Mouse (Mus musculus) stomach, postnatal 0 days (tissue): ENCODE measurements around the gene Prkacb. TPM values are rescaled to one million over a fixed set of nuclear protein-coding genes. Genes with fewer than 3 reads are reported as not detected.

Experiments
- ATAC-seq: fragments of 200-750 bp; cut with Nextera tagmentation; 2 replicates; pipeline ENCODE4 v1.8.0; 2017; ENCODE audit not compliant: low FRiP score, low TSS enrichment
- DNase-seq: peaks from one replicate; pipeline ENCODE4 v3.0.0-alpha.2; 2016; ENCODE audit warnings: low spot score
- H3K27ac ChIP-seq: fragments of 300-500 bp; sonication (generic); replicated peaks from 2 replicates; pipeline ENCODE4 v1.5.1; 2014; ENCODE audit warnings: mild to moderate bottlenecking, control low read depth
- H3K27me3 ChIP-seq: fragments of 300-500 bp; sonication (generic); 2 replicates; pipeline ENCODE4 v1.6.1; 2014; ENCODE audit warnings: low read length; ENCODE audit not compliant: control insufficient read depth, insufficient read depth
- H3K36me3 ChIP-seq: fragments of 300-500 bp; sonication (generic); 2 replicates; pipeline ENCODE4 v1.6.1; 2014; ENCODE audit warnings: low read length, mixed read lengths; ENCODE audit not compliant: control insufficient read depth, insufficient read depth
- H3K4me1 ChIP-seq: fragments of 300-500 bp; sonication (generic); replicated peaks from 2 replicates; pipeline ENCODE4 v1.6.1; 2014; ENCODE audit warnings: antibody characterized with exemption; ENCODE audit not compliant: control insufficient read depth, insufficient read depth
- H3K4me2 ChIP-seq: fragments of 300-500 bp; sonication (generic); replicated peaks from 2 replicates; pipeline ENCODE4 v1.6.1; 2014; ENCODE audit warnings: low read depth, mild to moderate bottlenecking, control low read depth, moderate library complexity
- H3K4me3 ChIP-seq: fragments of 300-500 bp; sonication (generic); 2 replicates; pipeline ENCODE4 v1.5.1; 2014; ENCODE audit warnings: low read depth, low read length, control low read depth
- H3K9ac ChIP-seq: fragments of 300-500 bp; sonication (generic); 2 replicates; pipeline ENCODE4 v1.6.1; 2014; ENCODE audit warnings: mild to moderate bottlenecking, low read length, control low read depth, mixed read lengths
- H3K9me3 ChIP-seq: fragments of 300-500 bp; sonication (generic); 2 replicates; pipeline ENCODE4 v1.6.1; 2016; ENCODE audit warnings: low read length; ENCODE audit not compliant: control insufficient read depth
- CTCF ChIP-seq: IDR thresholded peaks from 2 replicates; pipeline ENCODE4 v1.5.1; 2016; ENCODE audit warnings: antibody characterized with exemption, low read depth, mild to moderate bottlenecking, moderate library complexity
- EP300 ChIP-seq: optimal IDR thresholded peaks from 2 replicates; pipeline ENCODE3; 2016; ENCODE audit warnings: antibody characterized with exemption
- WGBS: fragments of 180-500 bp; shearing (Covaris S2); extraction: QIAGEN DNeasy Blood & Tissue Kit; methylation state at CpG from one replicate; pipeline ENCODE4 v1.1.7; 2014; 5-methylcytosine and 5-hydroxymethylcytosine counted together
- polyA plus RNA-seq: library from polyadenylated mRNA; unstranded; fragments of >200 nt; fragmentation: Nextera tagmentation; extraction: Ambion mirVana; gene quantifications from 2 replicates; pipeline ENCODE4 v1.2.1, GENCODE M21; 2015

The Prkacb gene
- polyA plus RNA-seq, 1 experiment from 2014 or later, result 27.8 TPM

DNA sequence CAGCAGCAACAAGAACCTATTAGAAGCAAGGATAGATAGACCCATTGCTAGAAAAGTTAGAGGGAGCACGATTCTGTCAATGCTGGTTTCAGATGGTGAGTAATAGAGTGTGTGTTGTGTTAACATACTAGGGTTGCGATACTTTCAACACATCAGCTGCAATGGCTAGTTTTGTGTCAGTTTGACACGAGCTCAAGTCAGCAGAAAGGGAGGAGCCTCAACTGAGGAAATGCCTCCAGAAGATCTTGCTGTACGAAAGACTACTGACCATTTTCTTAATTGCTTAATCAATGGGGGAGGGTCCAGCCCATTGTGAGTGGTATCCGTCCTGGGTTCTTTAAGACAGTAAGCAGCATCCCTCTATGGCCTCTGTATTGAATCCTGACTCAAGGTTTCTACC is 120.2 kb downstream of the Prkacb start:
- H3K4me3 ChIP-seq, result no peak overlapping the region
- 74% methylated on average over 5 of the region's 5 CpGs for WGBS
- H3K9me3 ChIP-seq, result no peaks in the 10 kb centered on the region
- H3K9ac ChIP-seq, result no peak overlapping the region
- no peak for DNase-seq
- no peaks in the 10 kb centered on the region for H3K27me3 ChIP-seq
- H3K36me3 ChIP-seq, result no peaks in the 10 kb centered on the region
- H3K4me1 ChIP-seq, result no peaks in the 10 kb centered on the region
- H3K27ac ChIP-seq, result no peak overlapping the region
- ATAC-seq, result no peak
- no peak for TF ChIP-seq EP300
- TF ChIP-seq CTCF, result no peak
- H3K4me2 ChIP-seq, result no peak overlapping the region

DNA sequence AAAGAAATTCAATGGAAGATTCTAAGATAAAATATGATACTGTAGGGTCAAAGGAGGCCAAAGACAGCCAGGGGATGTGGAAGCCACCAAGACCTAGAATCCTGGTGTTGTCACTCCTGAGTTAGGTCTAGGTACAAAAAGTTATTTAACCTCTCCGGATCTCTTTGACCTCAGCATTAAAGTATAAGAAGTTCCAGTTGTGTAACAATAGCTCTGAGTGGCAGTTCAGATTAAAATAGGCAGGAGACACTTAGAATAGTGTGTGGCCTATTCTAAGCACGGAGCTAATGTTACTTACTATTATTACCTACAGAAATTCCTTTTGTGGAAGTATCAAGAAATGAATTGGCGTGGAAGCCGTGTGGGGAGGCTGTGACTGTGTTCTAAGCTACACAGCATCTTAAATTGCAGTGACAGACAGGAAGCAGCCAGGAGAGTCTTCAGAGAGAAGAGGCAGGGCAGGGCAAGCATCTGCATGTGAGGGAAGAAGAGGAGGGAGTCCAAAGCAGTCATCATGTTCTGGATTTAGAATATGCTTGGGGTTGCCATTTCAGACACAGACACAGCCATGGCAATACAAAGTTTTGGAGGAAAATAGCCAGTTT is 125.6 kb downstream of the Prkacb start:
- Histone ChIP-seq H3K9me3 (no peaks in the 10 kb centered on the region), H3K36me3 (no peaks in the 10 kb centered on the region), H3K9ac (no peak overlapping the region), H3K4me3 (no peak overlapping the region), H3K27me3 (no peaks in the 10 kb centered on the region), H3K4me2 (no peak overlapping the region), H3K4me1 (peaks cover 2% of the 10 kb centered on the region; the same call in 1 of the 2 replicates), H3K27ac (no peak overlapping the region)
- no peak for TF ChIP-seq EP300
- no peak for TF ChIP-seq CTCF
- DNase-seq, result no peak
- no peak for ATAC-seq
- 76% methylated on average over 4 of the region's 4 CpGs for WGBS

DNA sequence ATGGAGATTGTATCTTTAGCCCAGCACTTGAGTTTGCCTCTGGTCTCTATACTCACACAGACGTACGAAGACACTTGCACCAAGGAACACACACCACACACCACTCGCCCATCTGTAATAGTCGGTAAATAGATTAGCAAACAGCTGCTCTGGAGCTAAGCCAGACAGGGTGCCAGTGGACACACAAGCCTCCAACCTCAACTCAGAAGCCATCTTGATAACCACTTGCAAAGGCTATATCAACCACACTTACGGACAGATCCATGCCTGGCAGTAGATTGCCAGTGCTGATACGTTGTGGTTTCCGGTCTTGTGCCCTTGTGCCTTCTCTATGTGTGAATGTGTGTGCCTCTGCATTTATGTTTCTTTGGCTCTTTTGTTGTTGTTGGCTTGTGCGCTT is 126.4 kb downstream of the Prkacb start:
- Histone ChIP-seq H3K9ac (no peak overlapping the region), H3K9me3 (no peaks in the 10 kb centered on the region), H3K4me3 (no peak overlapping the region), H3K4me2 (no peak overlapping the region), H3K36me3 (no peaks in the 10 kb centered on the region), H3K4me1 (peaks cover 2% of the 10 kb centered on the region; the same call in 1 of the 2 replicates), H3K27ac (no peak overlapping the region), H3K27me3 (no peaks in the 10 kb centered on the region)
- ATAC-seq (no peak), DNase-seq (no peak)
- TF ChIP-seq CTCF (no peak), EP300 (no peak)
- WGBS, result 77% methylated on average over 8 of the region's 8 CpGs

DNA sequence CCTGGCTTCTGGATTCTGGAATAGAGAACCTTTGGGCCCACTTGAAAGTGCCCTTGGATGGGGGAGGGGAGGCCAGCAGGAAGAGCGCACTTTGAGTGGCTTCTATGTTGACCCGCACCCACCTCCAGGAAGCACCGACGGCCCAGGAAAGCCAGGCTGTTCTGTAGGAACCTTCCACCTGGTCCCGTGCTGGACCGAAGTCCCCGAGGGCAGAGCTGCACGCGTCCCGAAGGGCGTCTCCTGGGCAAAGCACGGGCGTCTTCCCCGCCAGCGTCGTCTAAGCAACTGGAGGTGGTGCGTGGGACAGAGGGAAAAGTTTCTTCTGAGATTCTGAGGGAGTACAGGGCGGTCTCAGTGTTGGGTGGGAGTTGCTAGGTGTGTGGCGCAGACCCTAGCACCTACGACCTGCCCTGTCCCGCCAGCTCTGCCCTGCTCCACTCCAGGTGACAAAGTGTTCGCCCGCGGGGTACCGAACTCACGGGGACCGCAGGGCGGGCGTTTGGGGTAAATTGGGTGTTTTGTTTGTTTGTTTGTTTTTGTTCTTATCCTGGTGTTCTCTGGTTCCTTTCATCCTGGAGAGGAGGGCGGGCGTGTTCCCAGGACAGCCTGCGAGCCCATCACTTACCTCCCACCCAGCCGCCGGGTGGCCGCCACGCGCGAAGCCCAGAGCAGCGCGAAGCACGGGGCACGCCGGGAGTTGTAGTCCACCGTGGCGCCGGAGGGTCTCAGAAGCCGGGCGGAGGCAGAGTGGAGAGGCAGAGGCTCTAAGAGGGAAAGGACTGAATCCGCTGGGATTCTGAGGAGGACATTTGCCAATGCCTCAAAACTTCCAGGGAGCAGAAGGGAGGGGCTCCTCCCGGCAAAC is 127.7 kb downstream of the Prkacb start, which contains the start of gene Samd13:
Gene Samd13, minus strand, starts transcription at position 782 of the 865 bp plus-strand sequence.
- TF ChIP-seq EP300 (no peak), CTCF (peak; percentile 25; the same call in 1 of the 2 replicates)
- peak; percentile 63 for DNase-seq

DNA sequence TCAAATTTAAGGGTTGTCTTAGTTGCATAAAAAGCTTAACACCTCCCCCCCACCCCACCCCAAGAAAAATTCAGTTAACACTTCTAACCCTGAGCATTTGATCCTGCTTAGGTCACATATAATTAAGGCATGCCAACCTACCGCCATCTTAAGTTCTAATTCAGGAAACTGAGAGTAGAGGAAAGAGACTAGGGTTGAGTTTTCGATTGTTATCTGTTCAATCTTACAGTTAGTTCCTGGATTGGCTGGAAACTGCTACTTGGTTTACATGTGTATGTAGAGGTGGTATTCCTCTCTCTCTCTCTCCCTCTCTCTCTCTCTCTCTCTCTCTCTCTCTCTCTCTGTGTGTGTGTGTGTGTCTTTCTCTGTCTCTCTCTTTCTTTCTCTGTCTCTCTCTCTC is 129.7 kb downstream of the Prkacb start:
- no peaks in the 10 kb centered on the region for H3K36me3 ChIP-seq
- no peak overlapping the region for H3K27ac ChIP-seq
- TF ChIP-seq EP300 (no peak), CTCF (no peak)
- DNase-seq (no peak), ATAC-seq (no peak)
- no peaks in the 10 kb centered on the region for H3K27me3 ChIP-seq
- 76% methylated on average over 2 of the region's 2 CpGs for WGBS
- H3K9ac ChIP-seq, result no peak overlapping the region
- peaks cover 2% of the 10 kb centered on the region; the same call in 1 of the 2 replicates for H3K4me1 ChIP-seq
- no peak overlapping the region for H3K4me3 ChIP-seq
- no peak overlapping the region; the same call in 1 of the 2 replicates for H3K4me2 ChIP-seq
- H3K9me3 ChIP-seq, result no peaks in the 10 kb centered on the region

More for the DNA sequence above, 127.7 kb downstream of the Prkacb start, which contains the start of gene Samd13:
- H3K4me3 ChIP-seq, result peak within 1 kb of the TSS; percentile 47
- H3K9me3 ChIP-seq, result no peaks in the 10 kb centered on the region
- peak within 1 kb of the TSS; percentile 94 for H3K4me2 ChIP-seq
- H3K27ac ChIP-seq, result 0 out of 2 replicates have a peak within 1 kb of the TSS, but pooled peaks have one; percentile 13
- peak within 1 kb of the TSS; percentile 57 for H3K9ac ChIP-seq
- H3K27me3 ChIP-seq, result no peaks in the 10 kb centered on the region
- peak; percentile 73 for ATAC-seq
- under 1% methylated on average over 50 of the region's 50 CpGs for WGBS
- H3K36me3 ChIP-seq, result no peaks in the 10 kb centered on the region
- peaks cover 2% of the 10 kb centered on the region; the same call in 1 of the 2 replicates for H3K4me1 ChIP-seq
